Mouse (Mus musculus) thymus, adult 2 months (tissue): ENCODE measurements around the gene Lag3.

Source experiments
- CTCF ChIP-seq: fragments of 200-500 bp; IDR thresholded peaks from 2 replicates; pipeline ENCODE4 v1.5.1; 2012; ENCODE audit warnings: mild to moderate bottlenecking, control low read depth, low read length, moderate library complexity, borderline replicate concordance; ENCODE audit not compliant: control insufficient read depth, poor library complexity, insufficient read depth; ENCODE audit errors: extremely low read depth
- POLR2A ChIP-seq: fragments of 200-500 bp; IDR thresholded peaks from 2 replicates; pipeline ENCODE4 v1.6.1; 2012; ENCODE audit warnings: mild to moderate bottlenecking, low read length, control low read depth, moderate library complexity; ENCODE audit not compliant: control insufficient read depth, poor library complexity, insufficient read depth; ENCODE audit errors: extremely low read depth

- TF ChIP-seq CTCF (no peak), POLR2A (no peak)
These were observed 7.6 kb upstream of the Lag3 start for GRCm38 (mm10) chr6:124918890-124919627.
